Mouse (Mus musculus) small intestine, adult 2 months (tissue): ENCODE results near the gene Arfgap2.

Source experiments
- CTCF ChIP-seq: fragments of 200-500 bp; IDR thresholded peaks from 2 replicates; pipeline ENCODE4 v1.5.1; 2012; ENCODE audit warnings: low read depth, mild to moderate bottlenecking, control low read depth, inconsistent platforms, low read length, moderate library complexity, mixed read lengths; ENCODE audit not compliant: insufficient replicate concordance, insufficient read length; ENCODE audit errors: extremely low read depth
- POLR2A ChIP-seq: fragments of 200-500 bp; IDR thresholded peaks from 2 replicates; pipeline ENCODE4 v1.6.1; 2012; ENCODE audit warnings: low read depth, mild to moderate bottlenecking, control low read depth, inconsistent platforms, low read length, moderate library complexity

DNA sequence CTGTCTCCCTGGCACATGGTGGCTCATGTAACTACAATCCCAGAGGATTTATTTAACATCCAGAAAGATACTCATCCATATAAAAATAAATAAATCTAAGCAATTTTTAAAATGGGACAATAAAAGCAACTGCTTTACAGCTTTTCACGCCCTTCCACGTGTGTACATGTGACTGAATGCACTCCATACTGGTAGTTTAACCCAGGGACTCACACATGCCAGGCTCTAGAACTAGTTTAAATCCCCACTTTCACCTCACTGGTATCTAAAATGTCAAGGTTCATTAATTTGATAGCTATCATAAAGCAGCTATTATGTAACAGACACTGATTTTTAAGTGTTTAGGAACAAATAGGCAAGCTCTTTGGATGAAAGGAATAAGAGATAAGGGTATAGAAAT is 57.1 kb downstream of the Arfgap2 start:
- TF ChIP-seq CTCF (no peak), POLR2A (no peak)
